Mouse (Mus musculus) intestine, embryonic 14.5 days (tissue): ENCODE results near the gene Sgf29. TPM values are rescaled to one million over a fixed set of nuclear protein-coding genes. Genes with fewer than 3 reads are reported as not detected.

Experiments used
- ATAC-seq: fragments of 200-750 bp; cut with Nextera tagmentation; replicated peaks from 2 replicates; pipeline ENCODE4 v1.8.0; 2017; ENCODE audit warnings: low read depth, moderate number of reproducible peaks, moderate TSS enrichment, moderate library complexity; ENCODE audit not compliant: low FRiP score, low TSS enrichment
- DNase-seq: peaks from one replicate; pipeline ENCODE4 v3.0.0-alpha.2; 2018; ENCODE audit warnings: low spot score
- H3K27ac ChIP-seq: fragments of 300-500 bp; sonication (generic); 2 replicates; pipeline ENCODE4 v1.5.1; 2014; ENCODE audit warnings: low read depth, mild to moderate bottlenecking, control low read depth
- H3K27me3 ChIP-seq: fragments of 300-500 bp; sonication (generic); replicated peaks from 2 replicates; pipeline ENCODE4 v1.6.1; 2014; ENCODE audit warnings: low read length, control low read depth; ENCODE audit not compliant: control insufficient read depth, insufficient read depth
- H3K36me3 ChIP-seq: fragments of 300-500 bp; sonication (generic); 2 replicates; pipeline ENCODE4 v1.6.1; 2014; ENCODE audit warnings: low read length, control low read depth; ENCODE audit not compliant: control insufficient read depth, insufficient read depth
- H3K4me1 ChIP-seq: fragments of 300-500 bp; sonication (generic); replicated peaks from 2 replicates; pipeline ENCODE4 v1.6.1; 2014; ENCODE audit warnings: low read length, control low read depth, mixed read lengths; ENCODE audit not compliant: control insufficient read depth, insufficient read depth
- H3K4me2 ChIP-seq: fragments of 300-500 bp; sonication (generic); 2 replicates; pipeline ENCODE4 v1.6.1; 2014; ENCODE audit warnings: low read length
- H3K4me3 ChIP-seq: fragments of 300-500 bp; sonication (generic); 2 replicates; pipeline ENCODE4 v1.5.1; 2014; ENCODE audit warnings: low read depth, low read length, control low read depth, mixed read lengths
- H3K9ac ChIP-seq: fragments of 300-500 bp; sonication (generic); 2 replicates; pipeline ENCODE4 v1.6.1; 2014; ENCODE audit warnings: mild to moderate bottlenecking, low read length
- H3K9me3 ChIP-seq: fragments of 300-500 bp; sonication (generic); 2 replicates; pipeline ENCODE4 v1.6.1; 2016; ENCODE audit warnings: low read length, control low read depth; ENCODE audit not compliant: control insufficient read depth
- WGBS: fragments of 180-500 bp; shearing (Covaris S2); extraction: QIAGEN DNeasy Blood & Tissue Kit; methylation state at CpG from one replicate; pipeline ENCODE4 v1.1.7; 2014; 5-methylcytosine and 5-hydroxymethylcytosine counted together
- polyA plus RNA-seq: library from polyadenylated mRNA; unstranded; fragments of >200 nt; fragmentation: Nextera tagmentation; extraction: Ambion mirVana; gene quantifications from 2 replicates; pipeline ENCODE4 v1.2.1, GENCODE M21; 2014

Sgf29 gene
- polyA plus RNA-seq, 1 experiment from 2014 or later, result 64.5 TPM

DNA sequence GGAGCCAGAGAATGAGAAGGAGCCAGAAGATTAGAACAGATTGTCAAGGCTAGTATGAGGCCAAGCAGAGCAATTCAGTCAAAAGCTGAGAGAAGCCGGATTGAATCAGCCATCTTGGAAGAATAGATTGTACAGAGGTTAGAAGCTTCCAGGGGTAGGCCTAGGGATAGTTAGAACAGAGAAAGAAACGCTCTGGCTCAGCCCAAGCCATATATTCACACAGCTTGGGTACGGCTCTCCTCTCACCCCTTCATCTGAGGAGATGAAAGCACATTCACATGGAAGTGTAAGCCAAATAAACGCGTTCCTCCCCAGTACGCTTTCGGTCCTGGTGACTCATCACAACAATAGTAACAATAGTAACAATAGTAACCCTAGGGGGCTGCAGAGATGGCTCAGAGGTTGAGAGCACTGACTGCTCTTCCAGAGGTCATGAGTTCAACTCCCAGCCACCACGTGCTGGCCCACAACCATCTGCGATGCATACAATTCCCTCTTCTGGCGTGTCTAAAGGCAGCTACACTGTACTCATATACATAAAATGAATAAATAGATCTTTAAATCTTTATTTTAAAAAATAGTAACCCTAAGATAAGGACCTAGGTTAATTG is 45.4 kb downstream of the Sgf29 start:
- Histone ChIP-seq H3K9me3 (no peaks in the 10 kb centered on the region), H3K9ac (peak overlapping the region; percentile 79; the same call in 1 of the 2 replicates), H3K27ac (no peak overlapping the region), H3K4me1 (peaks cover 8% of the 10 kb centered on the region), H3K27me3 (no peaks in the 10 kb centered on the region), H3K36me3 (peaks cover 27% of the 10 kb centered on the region), H3K4me2 (peak overlapping the region; percentile 63), H3K4me3 (peak overlapping the region; percentile 63)
- 46% methylated on average over 10 of the region's 10 CpGs for WGBS
- ATAC-seq (no peak), DNase-seq (no peak)

DNA sequence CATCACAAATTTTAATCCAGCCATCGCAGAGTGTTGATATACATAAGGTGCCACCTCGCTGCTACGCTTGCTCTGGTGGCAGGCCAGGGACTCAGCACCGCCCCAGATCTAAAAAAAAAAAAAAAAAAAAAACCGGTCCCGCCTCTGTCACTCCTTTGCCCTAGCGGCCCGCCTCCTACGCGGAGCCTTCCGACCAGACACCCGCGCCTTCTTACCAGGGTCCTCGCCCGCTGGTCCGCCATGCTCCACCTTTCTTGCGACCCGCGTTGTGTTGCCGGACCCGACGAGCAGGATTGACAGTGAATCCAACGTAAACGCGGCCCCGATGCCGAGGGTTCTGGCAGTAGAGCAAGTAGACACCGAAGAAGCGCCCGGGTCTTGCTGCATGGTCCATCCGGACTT is 46.1 kb downstream of the Sgf29 start, which contains the start of gene Bola2:
Bola2 (plus strand) TSS at position 192 of the 402 bp plus-strand sequence.
- Histone ChIP-seq H3K27ac (peak within 1 kb of the TSS; percentile 86), H3K4me2 (peak within 1 kb of the TSS; percentile 85), H3K9me3 (no peaks in the 10 kb centered on the region), H3K9ac (peak within 1 kb of the TSS; percentile 79), H3K36me3 (peaks cover 27% of the 10 kb centered on the region), H3K4me1 (peaks cover 8% of the 10 kb centered on the region), H3K27me3 (no peaks in the 10 kb centered on the region), H3K4me3 (peak within 1 kb of the TSS; percentile 63)
- under 1% methylated on average over 31 of the region's 31 CpGs for WGBS
- DNase-seq, result no peak
- peak; percentile 47 for ATAC-seq

DNA sequence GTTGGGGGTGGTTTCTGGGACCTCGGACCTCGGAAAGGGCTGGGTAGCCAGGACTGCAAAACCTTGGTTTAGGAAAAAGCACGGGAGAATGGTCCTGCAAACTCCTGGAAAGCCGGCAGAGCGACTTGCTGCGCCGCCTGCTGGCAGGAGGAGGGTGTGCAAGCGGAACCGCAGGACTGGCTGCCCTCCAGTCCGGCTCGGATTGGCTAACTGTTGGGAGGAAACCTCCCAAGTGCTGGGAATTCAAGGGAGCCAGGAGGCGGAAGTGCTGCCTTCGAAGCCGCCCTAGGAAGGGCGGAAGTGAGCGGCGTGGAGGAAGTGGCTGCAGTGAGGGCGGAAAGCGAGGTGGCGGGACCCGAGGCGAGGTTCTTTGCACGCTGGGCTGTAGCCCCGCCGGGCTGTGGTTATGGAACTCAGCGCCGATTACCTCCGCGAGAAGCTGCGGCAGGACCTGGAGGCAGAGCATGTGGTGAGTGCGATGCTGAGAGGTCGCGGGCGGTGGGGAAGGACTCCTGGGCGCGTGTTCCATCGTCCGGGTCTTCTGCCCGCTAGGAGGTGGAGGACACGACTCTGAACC is 46.6 kb downstream of the Sgf29 start, which contains the start of gene Slx1b:
Slx1b (minus strand) TSS at position 154 of the 577 bp plus-strand sequence.
- Histone ChIP-seq H3K4me2 (peak within 1 kb of the TSS; percentile 85), H3K9ac (peak within 1 kb of the TSS; percentile 79), H3K4me1 (peaks cover 8% of the 10 kb centered on the region), H3K27me3 (no peaks in the 10 kb centered on the region), H3K27ac (peak within 1 kb of the TSS; percentile 86), H3K4me3 (peak within 1 kb of the TSS; percentile 63), H3K36me3 (peaks cover 26% of the 10 kb centered on the region), H3K9me3 (no peaks in the 10 kb centered on the region)
- DNase-seq (peak; percentile 96), ATAC-seq (peak; percentile 91)
- 0% methylated on average over 39 of the region's 40 CpGs for WGBS

DNA sequence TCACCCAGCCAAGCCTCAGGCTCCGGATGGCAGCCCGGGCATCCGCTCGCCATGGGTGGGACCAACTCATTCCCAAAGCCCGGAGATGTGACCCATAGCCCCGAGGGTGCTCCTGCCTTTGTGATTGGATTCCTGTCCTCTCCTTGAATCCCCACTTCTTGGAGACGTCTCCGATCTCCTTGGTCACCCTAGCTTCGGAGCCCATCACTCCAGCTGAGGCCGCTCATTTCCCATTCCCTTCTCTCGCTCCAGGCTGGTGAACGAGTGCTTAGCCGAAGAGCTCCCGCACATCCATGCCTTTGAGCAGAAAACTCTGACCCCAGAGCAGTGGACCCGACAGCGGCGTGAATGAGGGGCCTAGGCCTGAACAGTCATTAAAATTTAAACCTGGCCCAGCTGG is 47.2 kb downstream of the Sgf29 start:
- peaks cover 20% of the 10 kb centered on the region for H3K36me3 ChIP-seq
- H3K9me3 ChIP-seq, result no peaks in the 10 kb centered on the region
- peak; percentile 7 for ATAC-seq
- H3K4me3 ChIP-seq, result peak overlapping the region; percentile 63
- 4% methylated on average over 17 of the region's 17 CpGs for WGBS
- H3K27ac ChIP-seq, result no peak overlapping the region
- no peaks in the 10 kb centered on the region for H3K27me3 ChIP-seq
- H3K4me2 ChIP-seq, result peak overlapping the region; percentile 85
- peak overlapping the region; percentile 47 for H3K9ac ChIP-seq
- no peak for DNase-seq
- peaks cover 8% of the 10 kb centered on the region for H3K4me1 ChIP-seq

DNA sequence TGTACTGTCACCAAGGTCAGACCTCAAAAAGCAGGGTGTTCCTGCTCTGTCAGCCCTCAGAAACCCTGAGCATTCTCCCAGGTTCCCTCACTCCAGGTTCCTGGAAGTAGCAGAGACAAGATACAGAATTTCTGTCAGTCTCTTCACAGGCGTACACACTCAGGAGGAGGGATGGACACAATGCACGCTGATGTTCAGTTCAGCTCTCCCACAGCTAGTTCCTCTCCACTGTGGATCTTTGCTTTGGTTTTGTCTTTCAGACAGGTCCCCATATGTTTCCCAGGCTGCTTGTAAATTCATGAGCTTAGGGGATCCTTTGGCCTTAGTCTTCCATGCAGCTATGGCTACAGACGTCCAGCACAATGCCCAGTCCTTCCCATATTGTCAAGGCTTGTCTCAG is 47.8 kb downstream of the Sgf29 start:
- Histone ChIP-seq H3K4me3 (peak overlapping the region; percentile 63), H3K9ac (peak overlapping the region; percentile 47; the same call in 1 of the 2 replicates), H3K27ac (no peak overlapping the region), H3K36me3 (peaks cover 15% of the 10 kb centered on the region), H3K4me2 (peak overlapping the region; percentile 85), H3K27me3 (no peaks in the 10 kb centered on the region; the same call in 1 of the 2 replicates), H3K9me3 (no peaks in the 10 kb centered on the region), H3K4me1 (peaks cover 8% of the 10 kb centered on the region)
- WGBS, result 86% methylated on average over 3 of the region's 3 CpGs
- ATAC-seq (no peak), DNase-seq (no peak)

DNA sequence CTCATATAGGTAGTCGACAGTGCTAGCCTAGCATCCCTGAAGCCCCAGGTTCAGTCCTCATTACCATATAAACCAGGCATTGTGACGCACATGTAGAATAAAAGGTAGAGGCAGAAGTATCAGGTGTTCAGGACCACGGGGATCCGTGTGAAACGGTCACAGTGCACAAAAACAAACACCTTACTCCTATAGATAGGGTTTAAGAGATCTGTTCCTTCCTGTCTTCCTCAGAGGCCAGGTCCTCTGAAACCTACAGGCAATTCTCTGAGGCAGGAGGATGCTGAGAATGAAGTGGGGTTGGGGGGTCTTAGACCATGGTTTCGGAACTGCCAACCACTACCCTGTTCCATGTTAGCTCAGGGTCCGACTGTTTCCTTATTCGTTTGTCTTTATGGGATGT is 48.7 kb downstream of the Sgf29 start:
- no peak for DNase-seq

DNA sequence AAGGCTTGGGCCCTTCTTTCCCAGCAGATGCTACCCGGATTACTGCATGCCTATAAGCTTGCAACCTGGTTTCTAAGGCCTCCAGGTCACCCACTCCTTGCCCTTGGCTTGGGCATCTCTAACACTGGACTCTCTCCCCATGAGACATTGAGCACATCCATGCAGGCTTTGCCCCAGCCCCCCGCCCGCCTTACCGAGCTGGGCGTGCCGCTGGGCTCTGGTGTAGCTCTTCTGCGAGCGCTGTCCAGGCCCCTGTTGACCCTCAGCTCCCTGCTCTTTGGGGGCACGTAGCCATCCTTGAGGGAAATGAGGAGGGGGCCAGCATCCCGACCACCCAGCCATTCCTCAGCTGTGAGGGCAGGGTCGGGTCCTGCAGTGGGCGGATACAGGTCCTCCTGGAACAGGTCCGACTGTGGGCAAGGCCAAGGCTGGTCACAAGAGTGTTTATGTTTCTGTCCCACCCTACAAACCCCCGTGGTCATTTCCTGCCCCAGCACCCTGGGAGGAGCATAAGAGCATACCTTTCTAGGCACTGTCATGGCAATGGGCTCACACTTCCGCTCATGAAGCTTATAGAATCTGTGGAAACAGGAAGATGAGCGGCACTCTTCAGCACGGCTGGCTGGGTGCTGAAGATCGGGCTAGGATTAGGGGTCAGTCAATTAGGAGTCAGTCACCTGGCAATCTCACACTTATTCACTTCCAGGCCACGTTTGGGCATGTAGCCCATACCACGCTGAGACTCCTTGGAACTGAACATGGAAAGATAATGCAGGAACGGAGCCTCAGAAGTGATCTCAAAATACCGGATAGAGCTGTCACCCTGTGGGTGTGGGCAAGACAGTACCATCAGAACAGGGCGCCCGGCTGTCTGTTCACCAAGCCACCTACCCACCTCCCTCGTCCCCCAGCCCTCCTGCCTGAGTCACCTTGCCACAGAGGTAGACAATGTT is 51.2 kb downstream of the Sgf29 start:
- no peak overlapping the region for H3K27ac ChIP-seq
- H3K9ac ChIP-seq, result no peak overlapping the region
- H3K27me3 ChIP-seq, result peaks cover 21% of the 10 kb centered on the region
- peaks cover 11% of the 10 kb centered on the region for H3K4me1 ChIP-seq
- H3K4me3 ChIP-seq, result no peak overlapping the region
- H3K9me3 ChIP-seq, result no peaks in the 10 kb centered on the region
- no peak overlapping the region for H3K4me2 ChIP-seq
- DNase-seq, result no peak
- H3K36me3 ChIP-seq, result peaks cover 6% of the 10 kb centered on the region; the same call in 1 of the 2 replicates
- ATAC-seq, result no peak
- WGBS, result 83% methylated on average over 25 of the region's 25 CpGs

More for the DNA sequence above, 48.7 kb downstream of the Sgf29 start:
- Histone ChIP-seq H3K9me3 (no peaks in the 10 kb centered on the region), H3K27ac (no peak overlapping the region), H3K4me1 (peaks cover 8% of the 10 kb centered on the region), H3K4me2 (no peak overlapping the region), H3K9ac (no peak overlapping the region), H3K36me3 (peaks cover 6% of the 10 kb centered on the region; the same call in 1 of the 2 replicates), H3K4me3 (no peak overlapping the region), H3K27me3 (peaks cover 2% of the 10 kb centered on the region; the same call in 1 of the 2 replicates)
- WGBS, result 91% methylated on average over 8 of the region's 8 CpGs
- ATAC-seq, result no peak

DNA sequence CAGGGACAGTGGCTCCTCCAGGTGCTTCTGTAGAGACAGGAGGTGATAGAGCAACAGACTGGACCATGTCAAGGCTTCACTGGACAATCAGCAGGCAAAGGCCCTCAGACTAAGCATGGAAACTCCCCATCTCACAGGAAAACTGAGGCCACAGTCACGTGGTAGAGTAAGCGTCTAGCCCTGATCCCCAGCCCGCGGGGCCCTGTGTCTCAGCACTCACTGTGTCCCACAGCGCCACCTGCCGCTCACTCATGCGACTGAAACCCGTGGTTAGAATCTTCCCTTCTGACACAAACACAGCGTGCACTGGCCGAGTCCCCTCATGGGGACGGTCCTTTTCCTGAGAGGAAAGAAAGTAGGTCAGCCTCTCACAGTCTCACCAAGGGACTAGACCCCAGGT is 52.0 kb downstream of the Sgf29 start:
- WGBS, result 1% methylated on average over 11 of the region's 11 CpGs
- H3K4me1 ChIP-seq, result peaks cover 11% of the 10 kb centered on the region
- no peak overlapping the region for H3K4me3 ChIP-seq
- no peak overlapping the region for H3K9ac ChIP-seq
- peak overlapping the region; percentile 3; the same call in 1 of the 2 replicates for H3K4me2 ChIP-seq
- peaks cover 28% of the 10 kb centered on the region for H3K27me3 ChIP-seq
- peak; percentile 94 for DNase-seq
- no peaks in the 10 kb centered on the region for H3K9me3 ChIP-seq
- peaks cover 6% of the 10 kb centered on the region; the same call in 1 of the 2 replicates for H3K36me3 ChIP-seq
- H3K27ac ChIP-seq, result no peak overlapping the region
- ATAC-seq, result 0 out of 2 replicates have a peak, but pooled peaks have one; percentile 17
